Mouse (Mus musculus): ENCODE data around the gene Hnrnph1. TPM values are rescaled to one million over a fixed set of nuclear protein-coding genes. Genes with fewer than 3 reads are reported as not detected.

Gene Hnrnph1
- polyA plus RNA-seq, 1 experiment, result 11.5 TPM

- Histone ChIP-seq H3K36me3 (ENCODE audit: control insufficient read depth, insufficient read depth, low read length) (peaks cover 24% of the 10 kb centered on the region), H3K27ac (ENCODE audit: insufficient read depth, low read depth, low read length) (no peak overlapping the region), H3K4me1 (ENCODE audit: control insufficient read depth, insufficient read depth, insufficient read length, low read length) (peaks cover 6% of the 10 kb centered on the region; the same call in 1 of the 2 replicates), H3K4me3 (ENCODE audit: low read depth, low read length) (peak overlapping the region; percentile 74), H3K27me3 (ENCODE audit: control insufficient read depth, insufficient read depth, low read length) (no peaks in the 10 kb centered on the region)
- 29% methylated on average over 12 of the region's 12 CpGs for WGBS
- no peak for TF ChIP-seq POLR2A (IDR thresholded peaks at IDR 0.05; ENCODE audit: low read depth, low read length)
- TF ChIP-seq CTCF (IDR thresholded peaks at IDR 0.05; ENCODE audit: extremely low read depth, insufficient read length, insufficient replicate concordance, low read depth, low read length), result no peak
Measured at GRCm38 (mm10) chr11:50379023-50379752, 2.4 kb downstream of the Hnrnph1 start.

- Histone ChIP-seq H3K27ac (ENCODE audit: insufficient read depth, low read depth, low read length) (no peak overlapping the region), H3K36me3 (ENCODE audit: control insufficient read depth, insufficient read depth, low read length) (peaks cover 35% of the 10 kb centered on the region), H3K4me3 (ENCODE audit: low read depth, low read length) (no peak overlapping the region), H3K27me3 (ENCODE audit: control insufficient read depth, insufficient read depth, low read length) (no peaks in the 10 kb centered on the region), H3K4me1 (ENCODE audit: control insufficient read depth, insufficient read depth, insufficient read length, low read length) (peaks cover 6% of the 10 kb centered on the region; the same call in 1 of the 2 replicates)
- no peak for TF ChIP-seq POLR2A (IDR thresholded peaks at IDR 0.05; ENCODE audit: low read depth, low read length)
- TF ChIP-seq CTCF (IDR thresholded peaks at IDR 0.05; ENCODE audit: extremely low read depth, insufficient read length, insufficient replicate concordance, low read depth, low read length), result no peak
- 18% methylated on average over 4 of the region's 4 CpGs for WGBS
Measured at GRCm38 (mm10) chr11:50381311-50381710, 4.5 kb downstream of the Hnrnph1 start.

GRCm38 (mm10) chr11:50387167-50387679 is 10.4 kb downstream of the Hnrnph1 start:
- Histone ChIP-seq H3K4me1 (ENCODE audit: control insufficient read depth, insufficient read depth, insufficient read length, low read length) (no peaks in the 10 kb centered on the region), H3K4me3 (ENCODE audit: low read depth, low read length) (no peak overlapping the region), H3K27ac (ENCODE audit: insufficient read depth, low read depth, low read length) (no peak overlapping the region), H3K27me3 (ENCODE audit: control insufficient read depth, insufficient read depth, low read length) (no peaks in the 10 kb centered on the region), H3K36me3 (ENCODE audit: control insufficient read depth, insufficient read depth, low read length) (peaks cover 61% of the 10 kb centered on the region)
- 86% methylated on average over 3 of the region's 3 CpGs for WGBS
- TF ChIP-seq POLR2A (IDR thresholded peaks at IDR 0.05; ENCODE audit: low read depth, low read length) (no peak), CTCF (IDR thresholded peaks at IDR 0.05; ENCODE audit: extremely low read depth, insufficient read length, insufficient replicate concordance, low read depth, low read length) (no peak)

GRCm38 (mm10) chr11:50387697-50388096 is 10.9 kb downstream of the Hnrnph1 start:
- no peak overlapping the region for H3K4me3 ChIP-seq (ENCODE audit: low read depth, low read length)
- H3K36me3 ChIP-seq (ENCODE audit: control insufficient read depth, insufficient read depth, low read length), result peaks cover 59% of the 10 kb centered on the region
- H3K27me3 ChIP-seq (ENCODE audit: control insufficient read depth, insufficient read depth, low read length), result no peaks in the 10 kb centered on the region
- TF ChIP-seq CTCF (IDR thresholded peaks at IDR 0.05; ENCODE audit: extremely low read depth, insufficient read length, insufficient replicate concordance, low read depth, low read length) (no peak), POLR2A (IDR thresholded peaks at IDR 0.05; ENCODE audit: low read depth, low read length) (no peak)
- WGBS, result 86% methylated on average over 4 of the region's 4 CpGs
- H3K27ac ChIP-seq (ENCODE audit: insufficient read depth, low read depth, low read length), result no peak overlapping the region
- no peaks in the 10 kb centered on the region for H3K4me1 ChIP-seq (ENCODE audit: control insufficient read depth, insufficient read depth, insufficient read length, low read length)

- Histone ChIP-seq H3K27me3 (ENCODE audit: control insufficient read depth, insufficient read depth, low read length) (no peaks in the 10 kb centered on the region), H3K36me3 (ENCODE audit: control insufficient read depth, insufficient read depth, low read length) (peaks cover 54% of the 10 kb centered on the region), H3K4me1 (ENCODE audit: control insufficient read depth, insufficient read depth, insufficient read length, low read length) (no peaks in the 10 kb centered on the region), H3K4me3 (ENCODE audit: low read depth, low read length) (no peak overlapping the region), H3K27ac (ENCODE audit: insufficient read depth, low read depth, low read length) (no peak overlapping the region)
- WGBS, result 93% methylated on average over 3 of the region's 3 CpGs
- no peak for TF ChIP-seq CTCF (IDR thresholded peaks at IDR 0.05; ENCODE audit: extremely low read depth, insufficient read length, insufficient replicate concordance, low read depth, low read length)
- TF ChIP-seq POLR2A (IDR thresholded peaks at IDR 0.05; ENCODE audit: low read depth, low read length), result no peak
Measured at GRCm38 (mm10) chr11:50388217-50388929, 11.6 kb downstream of the Hnrnph1 start.

GRCm38 (mm10) chr11:50389011-50389410 is 12.2 kb downstream of the Hnrnph1 start:
- no peak overlapping the region for H3K27ac ChIP-seq (ENCODE audit: insufficient read depth, low read depth, low read length)
- H3K36me3 ChIP-seq (ENCODE audit: control insufficient read depth, insufficient read depth, low read length), result peaks cover 56% of the 10 kb centered on the region
- no peaks in the 10 kb centered on the region for H3K27me3 ChIP-seq (ENCODE audit: control insufficient read depth, insufficient read depth, low read length)
- no peak overlapping the region for H3K4me3 ChIP-seq (ENCODE audit: low read depth, low read length)
- no peaks in the 10 kb centered on the region for H3K4me1 ChIP-seq (ENCODE audit: control insufficient read depth, insufficient read depth, insufficient read length, low read length)
- TF ChIP-seq CTCF (IDR thresholded peaks at IDR 0.05; ENCODE audit: extremely low read depth, insufficient read length, insufficient replicate concordance, low read depth, low read length) (no peak), POLR2A (IDR thresholded peaks at IDR 0.05; ENCODE audit: low read depth, low read length) (no peak)
- 64% methylated on average over 3 of the region's 3 CpGs for WGBS

GRCm38 (mm10) chr11:50389616-50390015 is 12.8 kb downstream of the Hnrnph1 start:
- TF ChIP-seq POLR2A (IDR thresholded peaks at IDR 0.05; ENCODE audit: low read depth, low read length) (no peak), CTCF (IDR thresholded peaks at IDR 0.05; ENCODE audit: extremely low read depth, insufficient read length, insufficient replicate concordance, low read depth, low read length) (no peak)
- H3K27me3 ChIP-seq (ENCODE audit: control insufficient read depth, insufficient read depth, low read length), result no peaks in the 10 kb centered on the region
- H3K27ac ChIP-seq (ENCODE audit: insufficient read depth, low read depth, low read length), result no peak overlapping the region
- no peak overlapping the region for H3K4me3 ChIP-seq (ENCODE audit: low read depth, low read length)
- peaks cover 58% of the 10 kb centered on the region for H3K36me3 ChIP-seq (ENCODE audit: control insufficient read depth, insufficient read depth, low read length)
- 43% methylated on average over 5 of the region's 5 CpGs for WGBS
- no peaks in the 10 kb centered on the region for H3K4me1 ChIP-seq (ENCODE audit: control insufficient read depth, insufficient read depth, insufficient read length, low read length)

All from small intestine, adult 2 months (tissue).